Mouse (Mus musculus) intestine, postnatal 0 days (tissue): Measurements from ENCODE around the gene Itln1. TPM values are rescaled to one million over a fixed set of nuclear protein-coding genes. Genes with fewer than 3 reads are reported as not detected.
A peak's percentile ranks its signal among the peaks of the same experiment; 100 is the strongest.

Source experiments
- ATAC-seq: fragments of 200-750 bp; cut with Nextera tagmentation; 2 replicates; pipeline ENCODE4 v1.8.0; 2017; ENCODE audit warnings: mild to moderate bottlenecking, moderate TSS enrichment, moderate library complexity
- H3K27ac ChIP-seq: fragments of 300-500 bp; sonication (generic); 2 replicates; pipeline ENCODE4 v1.5.1; 2014; ENCODE audit warnings: mild to moderate bottlenecking, low read depth, low read length, moderate library complexity
- H3K27me3 ChIP-seq: fragments of 300-500 bp; sonication (generic); replicated peaks from 2 replicates; pipeline ENCODE4 v1.6.1; 2014; ENCODE audit warnings: low read length, mixed read lengths; ENCODE audit not compliant: control insufficient read depth, insufficient read depth
- H3K36me3 ChIP-seq: fragments of 300-500 bp; sonication (generic); 2 replicates; pipeline ENCODE4 v1.6.1; 2014; ENCODE audit warnings: mild to moderate bottlenecking, moderate library complexity; ENCODE audit not compliant: control insufficient read depth, insufficient read depth
- H3K4me1 ChIP-seq: fragments of 300-500 bp; sonication (generic); replicated peaks from 2 replicates; pipeline ENCODE4 v1.6.1; 2014; ENCODE audit warnings: antibody characterized with exemption, low read length, mixed read lengths; ENCODE audit not compliant: control insufficient read depth, insufficient read depth
- H3K4me2 ChIP-seq: fragments of 300-500 bp; sonication (generic); replicated peaks from 2 replicates; pipeline ENCODE4 v1.6.1; 2014; ENCODE audit warnings: low read depth, mild to moderate bottlenecking, moderate library complexity
- H3K4me3 ChIP-seq: fragments of 300-500 bp; sonication (generic); 2 replicates; pipeline ENCODE4 v1.5.1; 2014; ENCODE audit warnings: low read depth, low read length
- H3K9ac ChIP-seq: fragments of 300-500 bp; sonication (generic); 2 replicates; pipeline ENCODE4 v1.6.1; 2014; ENCODE audit warnings: mild to moderate bottlenecking, low read depth, low read length
- H3K9me3 ChIP-seq: fragments of 300-500 bp; sonication (generic); 2 replicates; pipeline ENCODE4 v1.6.1; 2016; ENCODE audit warnings: mixed run types; ENCODE audit not compliant: control insufficient read depth
- CTCF ChIP-seq: sonication (generic); IDR thresholded peaks from 2 replicates; pipeline ENCODE4 v1.5.1; 2016; ENCODE audit warnings: low read depth, mild to moderate bottlenecking, control low read depth, antibody characterized with exemption, moderate library complexity
- WGBS: fragments of 180-500 bp; shearing (Covaris S2); extraction: QIAGEN DNeasy Blood & Tissue Kit; methylation state at CpG from one replicate; pipeline ENCODE4 v1.1.7; 2014; 5-methylcytosine and 5-hydroxymethylcytosine counted together
- polyA plus RNA-seq: library from polyadenylated mRNA; unstranded; fragments of >200 nt; fragmentation: Nextera tagmentation; extraction: Ambion mirVana; gene quantifications from 2 replicates; pipeline ENCODE4 v1.2.1, GENCODE M21; 2015

The Itln1 gene
- polyA plus RNA-seq, 1 experiment from 2014 or later = 3.0 TPM

GRCm38 (mm10) chr1:171531367-171531766 lies 3.7 kb downstream of the Itln1 start:
- ATAC-seq = no peak
- WGBS = 93% methylated on average over 4 of the region's 4 CpGs
- TF ChIP-seq CTCF = no peak
- H3K4me1 ChIP-seq = no peaks in the 10 kb centered on the region
- no peaks in the 10 kb centered on the region for H3K36me3 ChIP-seq
- no peaks in the 10 kb centered on the region for H3K27me3 ChIP-seq
- no peak overlapping the region for H3K9ac ChIP-seq
- H3K27ac ChIP-seq = no peak overlapping the region
- H3K9me3 ChIP-seq = no peaks in the 10 kb centered on the region
- no peak overlapping the region for H3K4me3 ChIP-seq
- no peak overlapping the region for H3K4me2 ChIP-seq

GRCm38 (mm10) chr1:171515557-171515956 lies 19.5 kb downstream of the Itln1 start:
- H3K27me3 ChIP-seq = no peaks in the 10 kb centered on the region
- 69% methylated on average over 4 of the region's 4 CpGs for WGBS
- H3K4me2 ChIP-seq = no peak overlapping the region
- H3K9me3 ChIP-seq = no peaks in the 10 kb centered on the region
- H3K4me1 ChIP-seq = no peaks in the 10 kb centered on the region
- no peak overlapping the region for H3K4me3 ChIP-seq
- no peak for ATAC-seq
- H3K36me3 ChIP-seq = no peaks in the 10 kb centered on the region
- H3K27ac ChIP-seq = no peak overlapping the region
- no peak for TF ChIP-seq CTCF
- H3K9ac ChIP-seq = no peak overlapping the region

- Histone ChIP-seq H3K9me3 (no peaks in the 10 kb centered on the region), H3K27me3 (no peaks in the 10 kb centered on the region), H3K4me2 (no peak overlapping the region), H3K36me3 (no peaks in the 10 kb centered on the region), H3K4me1 (no peaks in the 10 kb centered on the region), H3K4me3 (no peak overlapping the region), H3K9ac (no peak overlapping the region), H3K27ac (no peak overlapping the region)
- 42% methylated on average over 1 of the region's 1 CpGs for WGBS
- peak; percentile 49 for TF ChIP-seq CTCF
- ATAC-seq = no peak
These were observed 20.1 kb downstream of the Itln1 start for GRCm38 (mm10) chr1:171515039-171515438.

- no peak for TF ChIP-seq CTCF
- H3K4me1 ChIP-seq = no peaks in the 10 kb centered on the region
- no peak overlapping the region for H3K9ac ChIP-seq
- ATAC-seq = no peak
- H3K27me3 ChIP-seq = no peaks in the 10 kb centered on the region
- no peak overlapping the region for H3K4me3 ChIP-seq
- no peak overlapping the region for H3K4me2 ChIP-seq
- H3K36me3 ChIP-seq = no peaks in the 10 kb centered on the region
- WGBS = 39% methylated on average over 1 of the region's 1 CpGs
- H3K9me3 ChIP-seq = no peaks in the 10 kb centered on the region
- H3K27ac ChIP-seq = no peak overlapping the region
These were observed 21.3 kb downstream of the Itln1 start for GRCm38 (mm10) chr1:171513760-171514159.

- H3K4me3 ChIP-seq = no peak overlapping the region
- ATAC-seq = no peak
- no peaks in the 10 kb centered on the region for H3K4me1 ChIP-seq
- 78% methylated on average over 2 of the region's 2 CpGs for WGBS
- no peak overlapping the region for H3K27ac ChIP-seq
- no peaks in the 10 kb centered on the region for H3K36me3 ChIP-seq
- no peaks in the 10 kb centered on the region for H3K9me3 ChIP-seq
- H3K27me3 ChIP-seq = no peaks in the 10 kb centered on the region
- no peak overlapping the region for H3K9ac ChIP-seq
- peak; percentile 33; the same call in 1 of the 2 replicates for TF ChIP-seq CTCF
- no peak overlapping the region for H3K4me2 ChIP-seq
These were observed 21.9 kb downstream of the Itln1 start for GRCm38 (mm10) chr1:171513234-171513633.

- Histone ChIP-seq H3K4me2 (peak overlapping the region; percentile 73), H3K9me3 (no peaks in the 10 kb centered on the region), H3K4me1 (no peaks in the 10 kb centered on the region; the same call in 1 of the 2 replicates), H3K36me3 (no peaks in the 10 kb centered on the region), H3K9ac (no peak overlapping the region), H3K4me3 (peak overlapping the region; percentile 63), H3K27ac (no peak overlapping the region), H3K27me3 (no peaks in the 10 kb centered on the region)
- 83% methylated on average over 4 of the region's 4 CpGs for WGBS
- no peak for ATAC-seq
- no peak for TF ChIP-seq CTCF
These were observed 30.5 kb downstream of the Itln1 start for GRCm38 (mm10) chr1:171504586-171504985.
